Mouse (Mus musculus) liver (tissue): ENCODE measurements around the gene Epb41l2.

Experiments
- DNase-seq: peaks from one replicate; pipeline ENCODE4 v3.0.0-alpha.2; 2020; ENCODE audit warnings: mixed read lengths

Gene Epb41l2

DNA sequence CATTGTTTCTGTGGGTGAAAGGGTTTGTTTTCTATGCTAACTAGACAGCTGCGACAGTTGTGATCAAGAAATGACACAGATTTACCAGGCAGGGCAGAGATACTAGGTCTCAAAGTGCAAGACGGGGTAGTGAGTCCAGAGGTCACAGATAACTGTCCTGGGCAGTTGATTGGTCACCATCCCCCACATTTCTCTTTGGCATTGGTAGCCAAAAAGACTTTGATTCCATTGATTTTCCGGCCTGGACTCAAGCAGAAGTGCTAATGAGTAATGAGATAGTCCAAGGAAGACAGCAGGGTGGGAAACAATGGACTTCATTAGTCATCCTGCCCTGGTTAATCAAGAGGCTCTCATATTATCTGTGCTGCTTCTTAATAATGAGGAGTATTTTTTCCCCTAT lies 160.4 kb downstream of the Epb41l2 start:
- DNase-seq: no peak

DNA sequence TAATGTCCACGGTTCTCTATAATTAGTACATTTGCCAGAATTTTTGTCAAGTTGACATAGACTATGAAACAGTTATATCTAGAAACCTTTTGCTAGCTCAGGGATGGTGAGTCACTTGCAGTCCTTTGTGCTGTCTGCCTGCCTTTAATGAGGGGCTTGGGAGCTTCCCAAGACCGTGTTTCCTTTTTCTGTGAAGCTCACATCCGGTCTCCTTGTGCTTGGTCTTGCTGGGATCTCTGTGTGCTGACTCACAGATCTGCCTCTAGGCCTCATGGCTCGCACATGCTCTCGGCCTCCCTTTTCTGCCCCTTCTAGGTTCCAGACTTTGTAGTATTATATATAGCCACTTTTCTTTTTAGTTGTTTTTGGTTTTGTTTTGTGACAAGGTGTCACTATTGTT lies 160.8 kb downstream of the Epb41l2 start:
- no peak for DNase-seq

DNA sequence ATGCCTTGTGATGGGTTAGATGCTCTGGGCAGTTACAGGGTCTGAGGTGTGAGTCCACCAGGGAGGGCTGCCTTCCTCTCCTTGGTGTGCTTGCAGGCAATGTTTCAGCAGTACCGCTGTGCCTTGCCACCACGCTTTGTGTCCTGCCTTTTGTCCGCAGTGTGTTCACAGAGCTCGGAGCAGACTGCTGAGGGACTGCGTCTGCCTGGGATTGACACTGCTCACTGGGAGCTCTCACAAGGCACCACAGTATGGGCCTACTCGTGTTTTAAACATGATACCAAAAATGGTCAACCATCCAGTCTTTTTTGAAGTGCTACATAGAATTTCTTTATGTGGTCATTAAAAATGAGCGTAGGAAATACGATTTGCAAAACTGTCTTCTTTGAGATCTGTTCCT lies 164.1 kb downstream of the Epb41l2 start:
- DNase-seq: no peak

DNA sequence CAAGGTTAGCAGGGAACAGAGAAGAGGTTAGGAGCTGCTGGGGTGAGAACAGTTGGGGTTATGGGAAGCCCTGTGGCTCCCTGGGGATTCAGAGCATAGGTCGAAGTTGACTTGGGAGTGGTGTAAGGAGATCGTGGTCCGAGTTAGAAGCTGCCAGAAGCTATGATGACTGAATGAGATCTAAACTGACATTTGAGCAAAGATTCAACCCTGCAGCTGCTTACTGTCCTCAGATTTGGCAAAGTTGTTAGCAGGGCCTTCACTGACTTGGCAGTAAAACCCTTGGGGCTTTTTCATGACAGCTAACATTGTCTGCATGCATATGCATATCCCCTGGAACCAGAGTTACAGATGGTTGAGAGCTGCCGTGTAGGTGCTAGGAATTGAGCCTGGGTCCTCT lies 166.6 kb downstream of the Epb41l2 start:
- no peak for DNase-seq

DNA sequence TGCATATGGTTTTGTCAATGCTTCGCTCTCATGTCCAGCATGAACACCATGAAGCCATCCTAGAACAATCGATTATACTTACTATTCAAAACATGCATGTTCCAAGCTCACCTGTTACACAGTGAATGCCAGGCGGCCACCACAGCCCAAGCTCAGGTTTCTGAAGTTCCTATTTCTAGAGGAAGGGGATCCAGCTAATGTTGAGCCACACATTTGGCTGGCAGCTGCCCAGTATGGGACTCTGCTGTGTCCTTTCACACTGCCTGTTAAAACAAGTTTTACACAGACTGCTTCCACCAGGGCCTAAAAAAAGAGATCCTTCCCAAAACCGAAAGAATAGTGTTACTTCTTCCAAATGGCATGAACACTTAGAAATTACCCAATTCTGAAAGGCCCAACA lies 167.0 kb downstream of the Epb41l2 start:
- no peak for DNase-seq

DNA sequence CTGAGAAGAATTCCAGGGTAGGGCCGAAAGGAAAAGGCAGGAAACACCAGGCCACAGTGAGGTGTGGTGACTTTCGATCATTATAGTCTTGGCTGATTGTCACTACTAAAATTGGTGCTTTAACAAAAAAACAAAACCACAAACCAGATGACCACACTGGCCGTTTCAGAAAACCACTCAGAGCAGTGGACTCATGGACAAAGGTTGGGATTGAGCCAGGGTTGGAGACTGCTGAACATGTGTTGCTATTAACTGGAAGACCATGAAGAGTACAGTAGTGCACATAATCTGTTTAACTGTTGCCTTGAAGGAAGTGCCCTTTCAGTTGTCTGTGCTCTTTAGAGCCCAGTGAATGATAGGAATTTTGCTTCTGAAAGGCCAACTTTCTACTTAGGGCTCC lies 167.5 kb downstream of the Epb41l2 start:
- DNase-seq: no peak

DNA sequence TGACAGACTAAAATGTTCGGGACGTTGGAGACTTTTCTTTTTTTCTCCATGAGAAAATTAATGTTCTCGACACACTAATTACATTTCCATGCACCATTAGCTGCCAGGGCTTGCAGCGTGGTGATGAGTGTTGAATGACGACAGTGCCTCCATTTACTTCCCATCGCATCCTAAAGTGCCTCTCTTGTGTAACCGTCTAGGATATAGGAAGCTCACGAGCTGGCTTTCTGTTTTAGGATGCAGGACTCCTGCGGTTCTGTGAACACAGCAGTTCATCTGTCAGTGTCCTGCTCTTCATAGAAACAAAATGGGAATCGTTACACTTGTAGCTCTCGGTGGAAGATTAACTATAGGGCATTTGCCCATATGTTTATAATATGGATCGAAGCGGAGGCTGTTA lies 171.7 kb downstream of the Epb41l2 start:
- DNase-seq: no peak

DNA sequence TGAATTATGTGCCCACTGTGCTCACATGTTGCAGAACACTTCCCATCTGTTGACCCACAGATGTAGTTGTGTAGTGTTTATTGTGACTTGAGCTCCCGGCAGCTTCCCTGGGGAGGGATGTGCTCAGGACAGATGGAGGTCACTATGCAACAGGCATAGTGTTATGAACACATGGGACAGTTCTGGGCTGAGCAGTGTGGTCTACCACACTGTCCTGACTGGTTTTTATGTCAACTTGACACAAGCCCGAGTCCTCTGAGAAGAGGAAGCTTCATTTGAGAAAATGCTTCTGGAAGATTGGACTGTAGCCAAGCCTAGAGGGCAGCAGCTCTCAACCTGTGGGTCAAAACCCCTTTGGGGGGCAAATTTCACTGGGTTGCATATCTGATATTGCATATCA lies 173.5 kb downstream of the Epb41l2 start:
- no peak for DNase-seq

DNA sequence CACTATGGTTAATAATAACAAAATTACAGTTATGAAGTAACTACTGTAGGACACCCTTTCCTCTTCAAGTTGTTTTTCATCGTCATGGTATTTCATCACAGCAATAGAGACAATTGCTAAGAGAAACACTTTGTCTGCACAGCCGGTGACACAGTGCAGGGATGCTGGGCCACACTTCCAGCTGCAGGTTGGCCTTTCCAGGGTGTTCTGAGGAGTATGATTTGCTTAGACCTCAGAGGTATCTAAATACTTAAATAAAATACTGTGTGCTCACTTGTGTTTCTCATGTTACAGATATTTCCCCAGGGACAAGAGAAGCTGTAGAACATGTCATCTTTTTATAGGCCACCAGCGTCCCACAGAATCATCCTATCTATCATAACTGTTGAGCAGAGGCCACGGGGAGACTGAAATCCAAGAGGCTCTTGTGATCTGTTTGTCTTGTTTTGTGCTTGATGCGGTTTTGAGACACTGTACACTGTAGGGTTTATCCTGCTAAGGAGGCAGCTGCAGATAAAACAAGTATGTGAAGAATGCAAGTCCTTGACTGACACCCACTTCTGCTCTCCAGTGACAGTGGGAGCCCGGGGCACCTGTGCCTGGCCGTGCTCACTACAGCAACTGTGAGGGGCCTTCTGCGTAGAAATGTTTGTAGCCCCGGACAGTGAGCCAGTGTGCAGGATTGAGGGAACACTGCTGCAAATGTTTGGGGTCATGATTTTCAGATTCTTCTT lies 174.1 kb downstream of the Epb41l2 start:
- DNase-seq: no peak

DNA sequence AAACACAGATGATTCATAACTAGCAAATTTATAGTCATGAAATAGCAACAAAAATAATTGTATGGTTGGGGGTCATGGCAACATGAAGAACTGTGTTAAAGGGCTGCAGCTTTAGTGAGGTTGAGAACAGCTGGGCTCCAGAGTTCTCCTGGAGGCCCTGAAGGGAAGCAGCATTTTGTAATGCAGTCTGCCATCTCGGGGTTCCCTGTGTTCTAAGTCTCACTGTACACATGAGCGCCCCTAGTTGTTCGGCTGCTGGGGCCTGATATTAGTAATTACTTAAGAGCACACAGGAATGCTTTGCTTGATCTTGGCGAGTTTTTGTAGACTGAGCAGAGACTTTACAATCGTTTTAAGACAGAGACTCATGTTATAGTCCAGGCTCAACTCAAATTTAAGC lies 174.9 kb downstream of the Epb41l2 start:
- no peak for DNase-seq

DNA sequence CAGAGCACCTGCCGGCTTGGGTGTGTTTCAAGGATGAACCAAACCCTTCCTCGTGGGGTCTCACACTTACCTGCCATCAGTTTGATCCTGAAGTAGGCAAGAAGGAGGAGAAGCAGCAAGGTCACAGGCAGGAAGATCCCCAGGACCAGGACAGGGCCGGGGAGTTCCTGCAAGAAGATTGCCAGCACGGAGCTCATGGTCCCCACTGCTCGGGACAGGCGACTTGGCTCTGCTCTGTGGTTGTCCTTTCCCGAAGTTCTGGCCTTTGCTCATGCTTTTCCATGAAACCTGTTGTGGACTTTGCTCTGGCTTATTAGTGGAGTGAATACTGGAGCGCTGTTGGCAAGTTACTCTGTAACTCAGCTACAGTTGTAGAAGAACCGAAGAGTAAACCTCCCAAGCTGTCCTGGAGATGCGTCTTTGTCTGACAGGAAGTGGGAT lies 176.3 kb downstream of the Epb41l2 start, which contains the start of gene Smlr1:
TSS of gene Smlr1 (minus strand) at position 377 of the 441 bp plus-strand sequence.
- no peak for DNase-seq

DNA sequence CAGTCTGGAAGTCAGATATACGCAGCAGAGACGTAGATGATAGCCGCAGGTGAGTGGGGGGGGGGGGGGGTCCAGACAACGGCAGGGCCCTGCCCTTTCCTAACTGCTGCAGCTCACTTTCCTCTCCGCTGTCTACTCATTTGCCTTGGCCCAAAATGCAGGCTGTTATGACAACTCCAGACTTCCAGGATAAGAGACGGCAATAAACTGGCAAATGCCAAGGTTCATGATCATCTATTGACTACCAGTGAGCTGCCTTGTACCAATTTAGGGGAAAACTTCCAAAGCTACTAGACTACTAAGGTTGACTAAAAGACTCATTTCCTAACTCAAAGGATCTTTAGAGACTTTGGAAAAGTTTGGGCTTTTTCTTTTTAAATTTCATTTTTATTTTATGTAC lies 177.0 kb downstream of the Epb41l2 start:
- DNase-seq: no peak

DNA sequence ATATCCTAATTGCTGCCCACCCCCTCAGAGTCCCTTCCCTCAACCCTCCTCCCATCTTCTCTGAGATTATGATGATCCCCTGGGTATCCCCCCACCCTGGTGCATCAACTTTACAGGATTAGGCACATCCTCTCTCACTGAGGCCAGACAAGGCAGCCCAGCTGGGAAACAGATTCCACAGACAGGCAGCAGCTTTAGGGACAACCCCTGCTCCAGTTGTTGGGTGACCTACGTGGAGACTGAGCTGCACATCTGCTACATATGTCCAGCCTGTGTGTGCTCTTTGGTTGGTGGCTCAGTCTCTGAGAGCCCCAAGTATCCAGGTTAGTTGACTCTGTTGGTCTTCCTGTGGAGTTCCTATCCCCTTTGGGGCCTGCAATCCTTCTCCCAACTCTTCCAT lies 179.1 kb downstream of the Epb41l2 start:
- DNase-seq: no peak

DNA sequence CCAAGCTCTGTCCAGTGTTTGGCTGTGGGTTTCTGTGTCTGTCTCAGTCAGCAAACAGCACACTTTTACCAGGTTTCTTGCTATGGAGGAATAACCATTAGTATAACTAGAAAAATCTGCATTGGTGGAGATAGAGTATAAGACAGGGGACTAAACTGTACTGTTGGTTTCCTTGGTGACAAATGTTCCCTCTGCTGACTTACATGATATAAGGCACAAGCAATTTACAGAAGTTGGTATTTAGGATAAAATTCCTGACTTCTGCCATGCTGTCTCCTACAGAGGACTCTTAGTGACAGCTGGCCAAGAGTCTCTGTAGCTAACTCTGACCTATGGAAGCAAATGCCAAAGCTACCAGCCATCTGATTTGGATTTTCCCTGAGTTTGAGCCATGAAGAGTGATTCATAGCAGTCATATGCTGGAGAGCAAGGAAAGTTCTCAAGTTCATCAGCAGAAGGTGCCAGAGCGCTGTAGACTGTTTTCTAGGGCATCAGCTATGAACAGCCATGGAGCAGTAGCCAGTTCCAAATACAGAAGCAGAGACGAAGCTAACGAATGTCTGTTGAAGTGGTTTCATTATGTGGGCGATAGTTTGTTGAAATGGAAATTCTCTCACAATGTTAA lies 179.7 kb downstream of the Epb41l2 start:
- DNase-seq: no peak

DNA sequence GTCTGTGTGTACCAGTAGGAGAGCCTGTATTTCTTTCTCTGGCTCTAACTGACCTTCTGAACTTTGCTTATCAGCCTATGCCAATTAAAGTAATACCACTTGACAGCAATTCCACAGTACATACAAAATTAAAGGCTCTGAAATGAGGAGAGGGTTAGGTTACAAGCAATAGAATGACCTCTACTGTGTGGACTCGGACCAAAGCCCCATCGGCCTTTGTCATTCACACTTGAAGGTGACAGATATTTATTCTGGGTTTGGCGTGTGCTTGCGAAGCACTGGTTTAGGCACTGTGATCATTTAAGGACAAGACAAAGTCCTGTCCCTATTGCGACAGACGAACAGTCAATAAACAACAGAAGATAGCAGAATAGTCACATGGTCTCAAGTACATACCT lies 180.2 kb downstream of the Epb41l2 start:
- no peak for DNase-seq

DNA sequence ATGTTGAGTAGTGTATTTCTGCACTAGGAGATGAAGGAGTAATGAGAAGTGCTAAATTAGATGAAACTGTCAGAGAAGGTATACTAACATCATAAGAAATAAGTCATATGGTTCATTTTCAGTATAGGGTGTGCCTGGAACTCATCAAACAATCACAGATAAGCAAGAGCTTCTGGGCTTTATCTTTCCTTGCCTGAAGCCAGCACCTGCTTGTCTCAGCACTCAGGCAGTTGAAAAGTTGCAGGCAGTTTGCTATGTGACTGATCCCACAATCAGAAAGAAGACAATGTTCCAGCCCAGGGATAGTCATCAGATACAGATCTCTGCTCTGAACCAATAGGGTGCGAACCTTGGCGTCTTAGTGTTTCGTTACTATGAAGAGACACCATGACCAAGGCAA lies 181.5 kb downstream of the Epb41l2 start:
- no peak for DNase-seq

DNA sequence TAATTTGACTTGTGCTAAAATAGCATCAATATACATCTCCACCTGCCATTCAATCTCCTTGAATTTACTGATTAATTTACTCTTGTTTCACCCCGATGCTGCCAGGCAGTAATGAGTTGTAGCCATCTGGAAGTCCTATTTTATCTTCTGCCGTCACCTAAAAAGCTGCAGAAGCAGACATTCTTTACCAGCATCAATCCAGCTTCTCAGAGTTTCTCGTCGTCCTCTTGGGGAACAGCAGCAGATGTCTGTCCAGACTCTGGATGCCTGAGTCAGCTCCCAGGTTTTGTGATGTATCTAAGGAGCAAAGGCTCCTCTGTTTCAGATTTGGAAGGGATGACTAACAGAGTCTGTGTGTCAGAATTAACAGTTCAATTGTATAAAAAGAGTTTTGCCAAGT lies 193.3 kb downstream of the Epb41l2 start:
- no peak for DNase-seq

DNA sequence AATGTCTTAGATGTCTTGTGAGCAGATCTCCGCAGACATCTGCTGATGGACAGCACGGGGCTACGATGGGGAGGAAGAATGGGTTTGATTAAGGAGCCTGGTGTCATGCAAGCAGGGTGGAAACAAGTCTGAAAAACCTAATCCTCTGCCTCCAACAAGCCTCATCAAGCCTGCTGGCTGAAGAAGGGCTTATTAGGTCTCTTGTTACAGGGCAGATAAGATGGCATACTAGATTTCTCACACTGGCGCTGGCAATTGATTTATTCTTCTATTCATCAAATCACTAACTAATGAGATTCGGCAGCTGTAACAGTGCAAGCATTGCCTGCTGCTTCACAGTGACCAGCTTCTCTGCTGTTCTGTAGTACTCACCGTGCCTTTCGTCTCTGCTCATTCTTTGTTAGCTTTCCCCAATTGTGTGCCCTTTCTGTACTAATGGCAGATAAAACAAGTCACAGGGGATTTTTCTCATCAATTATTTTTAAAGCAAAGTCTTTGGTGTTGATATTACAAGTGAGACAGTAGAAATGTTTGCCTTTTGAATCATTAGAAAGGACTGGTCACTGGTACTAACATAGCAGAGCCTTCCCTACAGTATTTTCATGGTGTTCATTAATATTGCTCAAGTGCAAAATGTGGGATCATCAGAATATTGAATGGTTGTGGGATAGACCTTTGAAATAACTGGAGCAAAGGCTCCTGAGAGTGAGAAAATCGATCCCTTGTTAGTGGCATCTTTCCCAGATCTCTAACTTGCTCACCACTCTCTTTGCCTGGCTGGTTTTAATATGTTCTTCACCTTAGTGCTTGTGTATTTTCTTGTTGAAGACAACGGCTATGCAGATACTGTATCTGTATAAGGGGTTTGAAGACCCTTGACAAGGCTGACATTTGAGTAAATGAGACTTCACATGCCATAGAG lies 212.0 kb downstream of the Epb41l2 start:
- DNase-seq: no peak
